Mouse (Mus musculus) lung, adult 2 months (tissue): ENCODE results near the gene Gm28047. TPM values are rescaled to one million over a fixed set of nuclear protein-coding genes. Genes with fewer than 3 reads are reported as not detected.

Source experiments
- DNase-seq: peaks from one replicate; pipeline ENCODE4 v3.0.0; 2022
- H3K4me1 ChIP-seq: fragments of 200-500 bp; 2 replicates; pipeline ENCODE4 v1.6.1; 2011; ENCODE audit warnings: low read length; ENCODE audit not compliant: control insufficient read depth, insufficient read depth
- H3K4me3 ChIP-seq: fragments of 200-500 bp; replicated peaks from 2 replicates; pipeline ENCODE3; 2011; ENCODE audit warnings: low read depth, mild to moderate bottlenecking, control low read depth, low read length; ENCODE audit errors: extremely low read depth
- CTCF ChIP-seq: fragments of 200-500 bp; IDR thresholded peaks from 2 replicates; pipeline ENCODE4 v1.5.1; 2011; ENCODE audit warnings: mild to moderate bottlenecking, low read length, control low read depth; ENCODE audit not compliant: insufficient read depth
- POLR2A ChIP-seq: fragments of 200-500 bp; IDR thresholded peaks from 2 replicates; pipeline ENCODE4 v1.6.1; 2011; ENCODE audit warnings: low read depth, mild to moderate bottlenecking, control low read depth, low read length, borderline replicate concordance; ENCODE audit errors: extremely low read depth
- WGBS: fragments of 180-500 bp; shearing (Covaris S2); methylation state at CpG from one replicate; pipeline ENCODE4 v1.1.7; 2018; 5-methylcytosine and 5-hydroxymethylcytosine counted together
- polyA plus RNA-seq: library from polyadenylated mRNA; depleted of rRNA; stranded (reverse); fragments of >200 nt; gene quantifications from 2 replicates; pipeline ENCODE4 v1.2.3, GENCODE M21; 2012

Gm28047 gene
- polyA plus RNA-seq, 1 experiment: 0.11 TPM

GRCm38 (mm10) chr15:102562491-102562890 is 62.4 kb downstream of the Gm28047 start:
- 87% methylated on average over 1 of the region's 1 CpGs for WGBS

GRCm38 (mm10) chr15:102557580-102557979 is 67.3 kb downstream of the Gm28047 start:
- no peak for DNase-seq
- Histone ChIP-seq H3K4me1 (no peaks in the 10 kb centered on the region), H3K4me3 (no peak overlapping the region)
- TF ChIP-seq CTCF (no peak), POLR2A (no peak)

More at GRCm38 (mm10) chr15:102562491-102562890, 62.4 kb downstream of the Gm28047 start:
- H3K4me3 ChIP-seq: no peak overlapping the region
- no peak for TF ChIP-seq CTCF
- no peak for TF ChIP-seq POLR2A
- no peaks in the 10 kb centered on the region for H3K4me1 ChIP-seq
- no peak for DNase-seq

- H3K4me1 ChIP-seq: no peaks in the 10 kb centered on the region
- H3K4me3 ChIP-seq: no peak overlapping the region
- no peak for DNase-seq
- TF ChIP-seq CTCF (no peak), POLR2A (no peak)
- 94% methylated on average over 1 of the region's 1 CpGs for WGBS
These were observed 69.3 kb downstream of the Gm28047 start for GRCm38 (mm10) chr15:102555581-102555980.

- no peak overlapping the region for H3K4me3 ChIP-seq
- 94% methylated on average over 5 of the region's 5 CpGs for WGBS
- DNase-seq: no peak
- no peak for TF ChIP-seq POLR2A
- no peak for TF ChIP-seq CTCF
- no peaks in the 10 kb centered on the region for H3K4me1 ChIP-seq
These were observed 72.3 kb downstream of the Gm28047 start for GRCm38 (mm10) chr15:102552599-102552998.

GRCm38 (mm10) chr15:102547478-102547877 is 77.4 kb downstream of the Gm28047 start:
- 87% methylated on average over 3 of the region's 3 CpGs for WGBS
- peaks cover 4% of the 10 kb centered on the region for H3K4me1 ChIP-seq
- no peak for TF ChIP-seq CTCF
- no peak for TF ChIP-seq POLR2A
- H3K4me3 ChIP-seq: no peak overlapping the region
- no peak for DNase-seq

- DNase-seq: no peak
- TF ChIP-seq CTCF: no peak
- no peak for TF ChIP-seq POLR2A
- H3K4me1 ChIP-seq: peaks cover 4% of the 10 kb centered on the region
- 63% methylated on average over 3 of the region's 3 CpGs for WGBS
- no peak overlapping the region for H3K4me3 ChIP-seq
These were observed 78.0 kb downstream of the Gm28047 start for GRCm38 (mm10) chr15:102546677-102547427.

- WGBS: 87% methylated on average over 3 of the region's 3 CpGs
- DNase-seq: no peak
- Histone ChIP-seq H3K4me1 (peaks cover 4% of the 10 kb centered on the region), H3K4me3 (no peak overlapping the region)
- TF ChIP-seq CTCF: no peak
These were observed 78.6 kb downstream of the Gm28047 start for GRCm38 (mm10) chr15:102546246-102546645.

GRCm38 (mm10) chr15:102544801-102545200 is 80.1 kb downstream of the Gm28047 start:
- 95% methylated on average over 4 of the region's 4 CpGs for WGBS
- TF ChIP-seq CTCF (no peak), POLR2A (no peak)

GRCm38 (mm10) chr15:102533926-102534325 is 90.9 kb downstream of the Gm28047 start:
- 86% methylated on average over 7 of the region's 7 CpGs for WGBS
- Histone ChIP-seq H3K4me3 (no peak overlapping the region), H3K4me1 (no peaks in the 10 kb centered on the region)
- no peak for DNase-seq
- TF ChIP-seq CTCF: no peak

More at GRCm38 (mm10) chr15:102544801-102545200, 80.1 kb downstream of the Gm28047 start:
- DNase-seq: no peak
- Histone ChIP-seq H3K4me3 (no peak overlapping the region), H3K4me1 (peaks cover 4% of the 10 kb centered on the region)

- no peak for DNase-seq
- Histone ChIP-seq H3K4me3 (no peak overlapping the region), H3K4me1 (no peaks in the 10 kb centered on the region)
- TF ChIP-seq CTCF: no peak
- TF ChIP-seq POLR2A: no peak
- WGBS: 82% methylated on average over 3 of the region's 3 CpGs
These were observed 92.6 kb downstream of the Gm28047 start for GRCm38 (mm10) chr15:102532106-102532900.
